In the genomic region with DNA sequence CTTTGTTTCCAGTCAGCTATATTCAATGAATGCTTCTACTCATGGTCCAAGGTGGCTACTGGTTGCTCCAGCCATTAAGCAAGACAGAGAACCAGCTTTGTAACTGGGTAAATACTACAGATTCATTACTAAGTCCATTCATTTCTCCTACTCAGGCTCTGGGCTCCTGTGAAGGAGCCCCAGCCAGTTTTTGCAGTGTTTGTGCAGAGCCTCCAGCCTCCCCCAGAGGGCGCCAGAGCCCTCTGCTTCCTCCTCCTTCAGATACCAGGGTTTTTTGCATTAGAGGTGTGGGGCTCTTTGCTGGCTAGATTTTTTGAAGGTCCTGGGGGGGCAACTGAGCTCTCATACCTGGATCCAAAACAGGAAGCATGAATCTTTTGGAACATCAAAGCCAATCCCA, we compare ENCODE assay signal across 1 mouse cellular context.
TF ChIP-seq lines count a peak whose summit lies in the region.

No protein-coding gene starts in this region.

TF ChIP-seq in CH12.LX, 34 proteins besides CTCF, POLR2A, EP300 and RAD21:
- TF ChIP-seq JUN (IDR thresholded peaks at IDR 0.05; ENCODE audit: insufficient read depth, low read depth, low read length) (no peak), TBP (conservative IDR thresholded peaks at IDR 0.05; ENCODE audit: low read depth, low read length) (no peak), RCOR1 (conservative IDR thresholded peaks at IDR 0.05; ENCODE audit: low read depth, low read length) (no peak), MAZ (IDR thresholded peaks at IDR 0.05; ENCODE audit: low read depth, low read length) (peak; percentile 65; the same call in 1 of the 2 replicates), ZKSCAN1 (IDR thresholded peaks at IDR 0.05; ENCODE audit: borderline replicate concordance, low read depth, low read length) (no peak), POLR2AphosphoS2 (IDR thresholded peaks at IDR 0.05; ENCODE audit: low read depth, low read length) (no peak), MYC (IDR thresholded peaks at IDR 0.05; ENCODE audit: low read depth, low read length) (no peak), MXI1 (IDR thresholded peaks at IDR 0.05; ENCODE audit: low read depth, low read length) (no peak), MEF2A (IDR thresholded peaks at IDR 0.05; ENCODE audit: borderline replicate concordance, low read depth, low read length) (0 out of 2 replicates have a peak, but pooled peaks have one; percentile 33), USF1 (IDR thresholded peaks at IDR 0.05; ENCODE audit: low read depth, low read length) (no peak), E2F4 (IDR thresholded peaks at IDR 0.05; ENCODE audit: insufficient replicate concordance, low read depth, low read length) (no peak), JUND (conservative IDR thresholded peaks at IDR 0.05; ENCODE audit: low read depth, low read length) (no peak), ZC3H11A (IDR thresholded peaks at IDR 0.05; ENCODE audit: low read depth, low read length) (peak; percentile 89), CHD1 (IDR thresholded peaks at IDR 0.05; ENCODE audit: low read depth, low read length) (no peak), KAT2A (IDR thresholded peaks at IDR 0.05; ENCODE audit: insufficient replicate concordance, low read length) (no peak), MAFK (IDR thresholded peaks at IDR 0.05; ENCODE audit: insufficient replicate concordance, low read length) (no peak), NELFE (IDR thresholded peaks at IDR 0.05; ENCODE audit: low read depth, low read length) (peak; percentile 46; the same call in 1 of the 2 replicates), SMC3 (IDR thresholded peaks at IDR 0.05; ENCODE audit: low read depth, low read length) (peak; percentile 96), ELF1 (IDR thresholded peaks at IDR 0.05; ENCODE audit: low read depth, low read length) (no peak), ZMIZ1 (IDR thresholded peaks at IDR 0.05; ENCODE audit: low read depth, low read length) (no peak), HCFC1 (IDR thresholded peaks at IDR 0.05; ENCODE audit: low read depth, low read length) (no peak), GABPA (IDR thresholded peaks at IDR 0.05; ENCODE audit: insufficient replicate concordance, low read depth, low read length) (no peak), PAX5 (IDR thresholded peaks at IDR 0.05; ENCODE audit: low read length) (no peak), ZNF384 (IDR thresholded peaks at IDR 0.05; ENCODE audit: low read depth, low read length) (peak; percentile 69), CHD2 (IDR thresholded peaks at IDR 0.05; ENCODE audit: low read length) (no peak), UBTF (IDR thresholded peaks at IDR 0.05; ENCODE audit: low read depth, low read length) (no peak), USF2 (conservative IDR thresholded peaks at IDR 0.05; ENCODE audit: low read depth, low read length) (no peak), MAX (IDR thresholded peaks at IDR 0.05; ENCODE audit: low read length) (no peak), ETS1 (conservative IDR thresholded peaks at IDR 0.05; ENCODE audit: low read depth, low read length) (no peak), IRF4 (IDR thresholded peaks at IDR 0.05; ENCODE audit: low read depth, low read length) (no peak), SIN3A (IDR thresholded peaks at IDR 0.05; ENCODE audit: low read length) (0 out of 2 replicates have a peak, but pooled peaks have one; percentile 37), TCF12 (IDR thresholded peaks at IDR 0.05; ENCODE audit: low read depth, low read length) (0 out of 2 replicates have a peak, but pooled peaks have one; percentile 32), NRF1 (IDR thresholded peaks at IDR 0.05; ENCODE audit: low read depth, low read length) (no peak), BHLHE40 (IDR thresholded peaks at IDR 0.05; ENCODE audit: low read depth, low read length) (no peak)
